Mouse (Mus musculus) cerebellum, adult 2 months (tissue): ENCODE results near the gene Setdb1.

ENCODE experiments used
- CTCF ChIP-seq: fragments of 200-500 bp; IDR thresholded peaks from 2 replicates; pipeline ENCODE4 v1.5.1; 2011; ENCODE audit warnings: low read depth, mild to moderate bottlenecking, control low read depth, low read length, moderate library complexity, borderline replicate concordance; ENCODE audit not compliant: insufficient read depth
- POLR2A ChIP-seq: fragments of 200-500 bp; IDR thresholded peaks from 2 replicates; pipeline ENCODE4 v1.6.1; 2011; ENCODE audit warnings: low read length, control low read depth, borderline replicate concordance; ENCODE audit not compliant: insufficient read depth

GRCm38 (mm10) chr3:95315094-95315843, 41.7 kb downstream of the Setdb1 start:
- TF ChIP-seq CTCF (no peak), POLR2A (0 out of 2 replicates have a peak, but pooled peaks have one; percentile 4)
